Mouse (Mus musculus): ENCODE results near the gene Slco3a1. TPM values are rescaled to one million over a fixed set of nuclear protein-coding genes. Genes with fewer than 3 reads are reported as not detected.

The Slco3a1 gene
- total RNA-seq, 1 experiment: 9.0 TPM

- Histone ChIP-seq H3K4me3 (ENCODE audit: insufficient read depth in 1 of 2, low read depth in 1 of 2, low read length in 2 of 2, poor library complexity in 1 of 2, severe bottlenecking in 1 of 2) (no peak overlapping the region), H3K27ac (ENCODE audit: insufficient read depth, low read depth, low read length, poor library complexity, severe bottlenecking) (no peak overlapping the region), H3K36me3 (ENCODE audit: control insufficient read depth, insufficient read depth, low read length, poor library complexity, severe bottlenecking) (no peaks in the 10 kb centered on the region), H3K9ac (ENCODE audit: insufficient read depth, low read depth, low read length, poor library complexity, severe bottlenecking) (no peak overlapping the region), H3K4me1 (ENCODE audit: control insufficient read depth in 2 of 2, insufficient read depth in 2 of 2, low read length in 2 of 2, poor library complexity in 1 of 2) (no peaks in the 10 kb centered on the region), H3K9me3 (ENCODE audit: control insufficient read depth, insufficient read depth, low read depth, low read length) (no peaks in the 10 kb centered on the region)
- in situ Hi-C loops (cut with MboI; ENCODE audit: low sequenced_read_pairs in 2 of 2, unreplicated experiment in 2 of 2): no loop called here
- TF ChIP-seq ZNF384 (IDR thresholded peaks at IDR 0.05; ENCODE audit: low read depth, low read length) (no peak), ZC3H11A (IDR thresholded peaks at IDR 0.05; ENCODE audit: borderline replicate concordance, low read depth, low read length) (no peak), CHD2 (IDR thresholded peaks at IDR 0.05; ENCODE audit: low read depth, low read length) (no peak), HCFC1 (IDR thresholded peaks at IDR 0.05; ENCODE audit: borderline replicate concordance, insufficient read depth, low read length) (no peak), MAFK (IDR thresholded peaks at IDR 0.05; ENCODE audit: insufficient read depth, low read depth, low read length) (no peak)
- DNase-seq (ENCODE audit: low read depth, low spot score): no peak
Observed at GRCm38 (mm10) chr7:74526030-74526429, 28.6 kb downstream of the Slco3a1 start.

- Histone ChIP-seq H3K9me3 (ENCODE audit: control insufficient read depth, insufficient read depth, low read depth, low read length) (no peaks in the 10 kb centered on the region), H3K9ac (ENCODE audit: insufficient read depth, low read depth, low read length, poor library complexity, severe bottlenecking) (no peak overlapping the region), H3K4me3 (ENCODE audit: insufficient read depth in 1 of 2, low read depth in 1 of 2, low read length in 2 of 2, poor library complexity in 1 of 2, severe bottlenecking in 1 of 2) (no peak overlapping the region), H3K36me3 (ENCODE audit: control insufficient read depth, insufficient read depth, low read length, poor library complexity, severe bottlenecking) (no peaks in the 10 kb centered on the region), H3K27ac (ENCODE audit: insufficient read depth, low read depth, low read length, poor library complexity, severe bottlenecking) (no peak overlapping the region), H3K4me1 (ENCODE audit: control insufficient read depth in 2 of 2, insufficient read depth in 2 of 2, low read length in 2 of 2, poor library complexity in 1 of 2) (no peaks in the 10 kb centered on the region)
- in situ Hi-C loops (cut with MboI; ENCODE audit: low sequenced_read_pairs in 2 of 2, unreplicated experiment in 2 of 2): no loop called here
- DNase-seq (ENCODE audit: low read depth, low spot score): no peak
- no peak for TF ChIP-seq HCFC1 (IDR thresholded peaks at IDR 0.05; ENCODE audit: borderline replicate concordance, insufficient read depth, low read length)
- no peak for TF ChIP-seq MAFK (IDR thresholded peaks at IDR 0.05; ENCODE audit: insufficient read depth, low read depth, low read length)
- no peak for TF ChIP-seq ZNF384 (IDR thresholded peaks at IDR 0.05; ENCODE audit: low read depth, low read length)
- no peak for TF ChIP-seq CHD2 (IDR thresholded peaks at IDR 0.05; ENCODE audit: low read depth, low read length)
- no peak for TF ChIP-seq ZC3H11A (IDR thresholded peaks at IDR 0.05; ENCODE audit: borderline replicate concordance, low read depth, low read length)
Observed at GRCm38 (mm10) chr7:74525586-74525985, 29.0 kb downstream of the Slco3a1 start.

- DNase-seq (ENCODE audit: low read depth, low spot score): no peak
- no peak overlapping the region for H3K27ac ChIP-seq (ENCODE audit: insufficient read depth, low read depth, low read length, poor library complexity, severe bottlenecking)
- no peak for TF ChIP-seq HCFC1 (IDR thresholded peaks at IDR 0.05; ENCODE audit: borderline replicate concordance, insufficient read depth, low read length)
- TF ChIP-seq ZC3H11A (IDR thresholded peaks at IDR 0.05; ENCODE audit: borderline replicate concordance, low read depth, low read length): no peak
- TF ChIP-seq MAFK (IDR thresholded peaks at IDR 0.05; ENCODE audit: insufficient read depth, low read depth, low read length): no peak
- H3K4me3 ChIP-seq (ENCODE audit: insufficient read depth in 1 of 2, low read depth in 1 of 2, low read length in 2 of 2, poor library complexity in 1 of 2, severe bottlenecking in 1 of 2): no peak overlapping the region
- no peaks in the 10 kb centered on the region for H3K4me1 ChIP-seq (ENCODE audit: control insufficient read depth in 2 of 2, insufficient read depth in 2 of 2, low read length in 2 of 2, poor library complexity in 1 of 2)
- H3K36me3 ChIP-seq (ENCODE audit: control insufficient read depth, insufficient read depth, low read length, poor library complexity, severe bottlenecking): no peaks in the 10 kb centered on the region
- H3K9me3 ChIP-seq (ENCODE audit: control insufficient read depth, insufficient read depth, low read depth, low read length): no peaks in the 10 kb centered on the region
- no peak overlapping the region for H3K9ac ChIP-seq (ENCODE audit: insufficient read depth, low read depth, low read length, poor library complexity, severe bottlenecking)
- in situ Hi-C loops (cut with MboI; ENCODE audit: low sequenced_read_pairs in 2 of 2, unreplicated experiment in 2 of 2): no loop called here
Observed at GRCm38 (mm10) chr7:74524188-74524971, 30.2 kb downstream of the Slco3a1 start.

DNA sequence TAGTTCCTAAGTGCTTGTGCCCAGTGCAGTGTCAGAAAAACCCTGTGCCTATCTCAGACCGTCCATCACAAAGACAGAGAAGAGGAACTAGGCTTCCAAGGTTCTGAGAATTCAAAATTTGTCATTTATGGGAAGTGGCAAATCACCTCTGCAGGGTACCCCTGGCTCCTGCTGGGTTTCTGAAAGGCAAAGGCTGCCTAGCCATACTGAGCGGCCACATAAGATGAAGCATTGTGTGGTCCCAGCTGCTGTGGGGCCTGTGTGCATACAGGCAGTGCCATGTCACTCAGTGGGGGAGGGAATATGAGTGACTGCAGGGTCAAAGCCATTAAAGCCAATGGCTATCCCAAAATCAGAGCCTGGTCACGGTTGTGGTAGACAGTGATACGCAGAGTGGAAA lies 31.5 kb downstream of the Slco3a1 start:
- DNase-seq (ENCODE audit: low read depth, low spot score): no peak

More for the DNA sequence above, 31.5 kb downstream of the Slco3a1 start:
- TF ChIP-seq HCFC1 (IDR thresholded peaks at IDR 0.05; ENCODE audit: borderline replicate concordance, insufficient read depth, low read length) (no peak), MAFK (IDR thresholded peaks at IDR 0.05; ENCODE audit: insufficient read depth, low read depth, low read length) (no peak), ZNF384 (IDR thresholded peaks at IDR 0.05; ENCODE audit: low read depth, low read length) (no peak), ZC3H11A (IDR thresholded peaks at IDR 0.05; ENCODE audit: borderline replicate concordance, low read depth, low read length) (no peak), CHD2 (IDR thresholded peaks at IDR 0.05; ENCODE audit: low read depth, low read length) (no peak)
- in situ Hi-C loops (cut with MboI; ENCODE audit: low sequenced_read_pairs in 2 of 2, unreplicated experiment in 2 of 2): no loop called here
- Histone ChIP-seq H3K9me3 (ENCODE audit: control insufficient read depth, insufficient read depth, low read depth, low read length) (no peaks in the 10 kb centered on the region), H3K4me1 (ENCODE audit: control insufficient read depth in 2 of 2, insufficient read depth in 2 of 2, low read length in 2 of 2, poor library complexity in 1 of 2) (no peaks in the 10 kb centered on the region), H3K4me3 (ENCODE audit: insufficient read depth in 1 of 2, low read depth in 1 of 2, low read length in 2 of 2, poor library complexity in 1 of 2, severe bottlenecking in 1 of 2) (no peak overlapping the region), H3K9ac (ENCODE audit: insufficient read depth, low read depth, low read length, poor library complexity, severe bottlenecking) (no peak overlapping the region), H3K36me3 (ENCODE audit: control insufficient read depth, insufficient read depth, low read length, poor library complexity, severe bottlenecking) (no peaks in the 10 kb centered on the region), H3K27ac (ENCODE audit: insufficient read depth, low read depth, low read length, poor library complexity, severe bottlenecking) (no peak overlapping the region)
